In genomic region chr12:112670718-112671393, GRCm38 (mm10) we compare ENCODE assay signal across 8 mouse cellular contexts. TPM values are rescaled to one million over a fixed set of nuclear protein-coding genes. Genes with fewer than 3 reads are reported as not detected.
DNase-seq lines count a peak whose midpoint lies in the region; ATAC-seq and TF ChIP-seq lines count a peak whose summit lies in the region.

No protein-coding gene starts in this region.

- no peak for DNase-seq in forebrain, postnatal 0 days
- peak; percentile 68 to 83 for DNase-seq in heart, postnatal 14 days
- DNase-seq in liver, adult 2 months (ENCODE audit: extremely low read depth, low read depth, low spot score) = peak; percentile 76
- DNase-seq in thymus, postnatal 4 days = no peak
- DNase-seq in right cerebral cortex, postnatal 10 days (ENCODE audit: low spot score in 2 of 2) = no peak
- no peak for DNase-seq in cerebellum, adult 2 months

- H3K4me3 ChIP-seq in forebrain, embryonic 12.5 days (replicated peaks) = no peak overlapping the region
- H3K4me3 ChIP-seq in forebrain, postnatal 0 days (ENCODE audit: low read depth, low read length) = no peak overlapping the region
- peak overlapping the region; percentile 4; the same call in 1 of the 2 replicates for H3K4me3 ChIP-seq in embryonic facial prominence, embryonic 12.5 days
- no peak overlapping the region for H3K4me3 ChIP-seq in liver, adult 2 months (ENCODE audit: insufficient read depth, low read depth, low read length)
- no peak overlapping the region for H3K4me3 ChIP-seq in cerebellum, adult 2 months (replicated peaks; ENCODE audit: insufficient read depth, low read depth, low read length)

- intact Hi-C loops in heart, postnatal 14 days (cut with DNase I) = no loop called here

- 0 out of 2 replicates have a peak overlapping the region, but pooled peaks have one; percentile 85 for H3K4me2 ChIP-seq in forebrain, embryonic 12.5 days
- no peak overlapping the region for H3K4me2 ChIP-seq in forebrain, postnatal 0 days (ENCODE audit: low read depth)
- peak overlapping the region; percentile 24 for H3K4me2 ChIP-seq in embryonic facial prominence, embryonic 12.5 days (replicated peaks)

- TF ChIP-seq CTCF in forebrain, postnatal 0 days (IDR thresholded peaks at IDR 0.05; ENCODE audit: low read depth) = no peak
- no peak for TF ChIP-seq CTCF in liver, adult 2 months (IDR thresholded peaks at IDR 0.05; ENCODE audit: low read depth, low read length)
- no peak for TF ChIP-seq CTCF in cerebellum, adult 2 months (IDR thresholded peaks at IDR 0.05; ENCODE audit: borderline replicate concordance, insufficient read depth, low read depth, low read length)

- H3K4me1 ChIP-seq in forebrain, embryonic 12.5 days = peaks cover 66% of the 10 kb centered on the region
- H3K4me1 ChIP-seq in forebrain, postnatal 0 days (ENCODE audit: insufficient read depth) = peaks cover 24% of the 10 kb centered on the region
- peaks cover 47% of the 10 kb centered on the region for H3K4me1 ChIP-seq in embryonic facial prominence, embryonic 12.5 days
- peaks cover 49% of the 10 kb centered on the region for H3K4me1 ChIP-seq in liver, adult 2 months (ENCODE audit: control insufficient read depth, insufficient read depth, low read length)
- peaks cover 35% of the 10 kb centered on the region for H3K4me1 ChIP-seq in cerebellum, adult 2 months (ENCODE audit: control insufficient read depth, insufficient read depth, low read length)

- peaks cover 58% of the 10 kb centered on the region for H3K79me2 ChIP-seq in liver, adult 2 months (ENCODE audit: control insufficient read depth, insufficient read depth, low read length)

- no peaks in the 10 kb centered on the region for H3K9me3 ChIP-seq in forebrain, embryonic 12.5 days
- H3K9me3 ChIP-seq in forebrain, postnatal 0 days (ENCODE audit: low read length) = no peaks in the 10 kb centered on the region
- H3K9me3 ChIP-seq in embryonic facial prominence, embryonic 12.5 days = no peaks in the 10 kb centered on the region

- TF ChIP-seq POLR2A in liver, adult 2 months (IDR thresholded peaks at IDR 0.05; ENCODE audit: extremely low read depth, insufficient read depth, low read length) = no peak
- TF ChIP-seq POLR2A in cerebellum, adult 2 months (IDR thresholded peaks at IDR 0.05; ENCODE audit: borderline replicate concordance, insufficient read depth, low read length) = no peak

- peaks cover 56% of the 10 kb centered on the region for H3K36me3 ChIP-seq in forebrain, embryonic 12.5 days (replicated peaks)
- peaks cover 34% of the 10 kb centered on the region for H3K36me3 ChIP-seq in forebrain, postnatal 0 days (ENCODE audit: insufficient read depth)
- H3K36me3 ChIP-seq in embryonic facial prominence, embryonic 12.5 days = peaks cover 55% of the 10 kb centered on the region
- H3K36me3 ChIP-seq in liver, adult 2 months (ENCODE audit: control insufficient read depth, insufficient read depth, low read length) = no peaks in the 10 kb centered on the region

- no peak overlapping the region for H3K27ac ChIP-seq in forebrain, embryonic 12.5 days
- H3K27ac ChIP-seq in forebrain, postnatal 0 days (ENCODE audit: low read depth, low read length) = no peak overlapping the region
- H3K27ac ChIP-seq in embryonic facial prominence, embryonic 12.5 days = no peak overlapping the region
- H3K27ac ChIP-seq in liver, adult 2 months (replicated peaks; ENCODE audit: insufficient read depth, low read depth, low read length) = peak overlapping the region; percentile 45; the same call in 1 of the 2 replicates
- H3K27ac ChIP-seq in cerebellum, adult 2 months (ENCODE audit: insufficient read depth, low read length) = no peak overlapping the region

- 59% methylated on average over 9 of the region's 9 CpGs for WGBS in forebrain, embryonic 12.5 days
- 41% methylated on average over 9 of the region's 9 CpGs for WGBS in forebrain, postnatal 0 days
- WGBS in embryonic facial prominence, embryonic 12.5 days = 46% methylated on average over 9 of the region's 9 CpGs
- WGBS in liver, adult 2 months = 12% methylated on average over 9 of the region's 9 CpGs
- WGBS in cerebellum, adult 2 months = 40% methylated on average over 9 of the region's 9 CpGs

- no peaks in the 10 kb centered on the region for H3K27me3 ChIP-seq in forebrain, embryonic 12.5 days
- no peaks in the 10 kb centered on the region for H3K27me3 ChIP-seq in forebrain, postnatal 0 days (ENCODE audit: insufficient read depth, low read length)
- no peaks in the 10 kb centered on the region for H3K27me3 ChIP-seq in embryonic facial prominence, embryonic 12.5 days
- no peaks in the 10 kb centered on the region for H3K27me3 ChIP-seq in liver, adult 2 months (ENCODE audit: control insufficient read depth, insufficient read depth, low read length)
- no peaks in the 10 kb centered on the region for H3K27me3 ChIP-seq in cerebellum, adult 2 months (ENCODE audit: control insufficient read depth, insufficient read depth, low read length)

- H3K9ac ChIP-seq in forebrain, embryonic 12.5 days = no peak overlapping the region
- no peak overlapping the region for H3K9ac ChIP-seq in forebrain, postnatal 0 days
- H3K9ac ChIP-seq in embryonic facial prominence, embryonic 12.5 days = peak overlapping the region; percentile 41
- no peak overlapping the region for H3K9ac ChIP-seq in liver, adult 2 months (ENCODE audit: low read depth, low read length)

- ATAC-seq in forebrain, embryonic 12.5 days (ENCODE audit: low FRiP score) = no peak
- ATAC-seq in forebrain, postnatal 0 days = no peak
- ATAC-seq in embryonic facial prominence, embryonic 12.5 days (ENCODE audit: insufficient number of reproducible peaks, insufficient read depth, low FRiP score, low TSS enrichment) = no peak

RNA-seq across cellular contexts. Expression of gene Akt1, which starts 3.8 kb away (rescaled TPM):
- 47.0 and 71.6 TPM in 2 replicates for polyA plus RNA-seq in forebrain, embryonic 12.5 days (2016; fragmentation: Nextera tagmentation; extraction: Ambion mirVana)
- total RNA-seq in forebrain, postnatal 0 days (2014; rRNA removed) = 213 and 215 TPM in 2 replicates
- polyA plus RNA-seq in forebrain, postnatal 0 days (2015; fragmentation: Nextera tagmentation; extraction: Ambion mirVana) = 117 TPM in 2 replicates
- 98.8 and 153 TPM in 2 replicates for polyA plus RNA-seq in embryonic facial prominence, embryonic 12.5 days (2016; fragmentation: Nextera tagmentation; extraction: Ambion mirVana)
- 100 to 1,000 TPM; 217 to 237 TPM for total RNA-seq in heart, postnatal 14 days (2021)
- 30.5 and 31.8 TPM in 2 replicates for total RNA-seq in liver, adult 2 months (2014; rRNA removed)
- polyA plus RNA-seq in liver, adult 2 months (2012; rRNA removed) = 56.7 and 60.5 TPM in 2 replicates
- 163 and 177 TPM in 2 replicates for polyA plus RNA-seq in cerebellum, adult 2 months (2012; rRNA removed)

RNA-seq across cellular contexts. Expression of gene Zbtb42, which starts 7.8 kb away (rescaled TPM):
- polyA plus RNA-seq in forebrain, embryonic 12.5 days (2016; fragmentation: Nextera tagmentation; extraction: Ambion mirVana) = 4.6 and 5.1 TPM in 2 replicates
- 1.0 and 3.5 TPM in 2 replicates for total RNA-seq in forebrain, postnatal 0 days (2014; rRNA removed)
- polyA plus RNA-seq in forebrain, postnatal 0 days (2015; fragmentation: Nextera tagmentation; extraction: Ambion mirVana) = 0.77 and 1.2 TPM in 2 replicates
- polyA plus RNA-seq in embryonic facial prominence, embryonic 12.5 days (2016; fragmentation: Nextera tagmentation; extraction: Ambion mirVana) = 2.1 and 2.5 TPM in 2 replicates
- 1 to 10 TPM; 5.8 to 7.2 TPM for total RNA-seq in heart, postnatal 14 days (2021)
- total RNA-seq in liver, adult 2 months (2014; rRNA removed) = 0.83 and 1.9 TPM in 2 replicates
- polyA plus RNA-seq in liver, adult 2 months (2012; rRNA removed) = 7.9 and 10.1 TPM in 2 replicates
- 1.5 and 1.8 TPM in 2 replicates for polyA plus RNA-seq in cerebellum, adult 2 months (2012; rRNA removed)

RNA-seq across cellular contexts. Expression of gene Siva1, which starts 26.4 kb away (rescaled TPM):
- 151 and 173 TPM in 2 replicates for polyA plus RNA-seq in forebrain, embryonic 12.5 days (2016; fragmentation: Nextera tagmentation; extraction: Ambion mirVana)
- 28.0 and 31.4 TPM in 2 replicates for total RNA-seq in forebrain, postnatal 0 days (2014; rRNA removed)
- polyA plus RNA-seq in forebrain, postnatal 0 days (2015; fragmentation: Nextera tagmentation; extraction: Ambion mirVana) = 50.5 and 61.5 TPM in 2 replicates
- 205 and 218 TPM in 2 replicates for polyA plus RNA-seq in embryonic facial prominence, embryonic 12.5 days (2016; fragmentation: Nextera tagmentation; extraction: Ambion mirVana)
- total RNA-seq in heart, postnatal 14 days (2021) = 10 to 100 TPM; 25.4 to 30.9 TPM
- 11.5 and 15.4 TPM in 2 replicates for total RNA-seq in liver, adult 2 months (2014; rRNA removed)
- 12.8 and 14.9 TPM in 2 replicates for polyA plus RNA-seq in liver, adult 2 months (2012; rRNA removed)
- 33.6 and 34.6 TPM in 2 replicates for polyA plus RNA-seq in cerebellum, adult 2 months (2012; rRNA removed)

RNA-seq across cellular contexts. Expression of gene Cep170b, which starts 49.4 kb away (rescaled TPM):
- 14.4 and 16.3 TPM in 2 replicates for polyA plus RNA-seq in forebrain, embryonic 12.5 days (2016; fragmentation: Nextera tagmentation; extraction: Ambion mirVana)
- 67.0 and 86.7 TPM in 2 replicates for total RNA-seq in forebrain, postnatal 0 days (2014; rRNA removed)
- polyA plus RNA-seq in forebrain, postnatal 0 days (2015; fragmentation: Nextera tagmentation; extraction: Ambion mirVana) = 22.4 and 31.6 TPM in 2 replicates
- polyA plus RNA-seq in embryonic facial prominence, embryonic 12.5 days (2016; fragmentation: Nextera tagmentation; extraction: Ambion mirVana) = 17.0 and 19.2 TPM in 2 replicates
- total RNA-seq in heart, postnatal 14 days (2021) = 1 to 10 TPM; 8.6 to 9.9 TPM
- 7.9 and 9.5 TPM in 2 replicates for total RNA-seq in liver, adult 2 months (2014; rRNA removed)
- 26.2 and 29.7 TPM in 2 replicates for polyA plus RNA-seq in liver, adult 2 months (2012; rRNA removed)
- 102 and 107 TPM in 2 replicates for polyA plus RNA-seq in cerebellum, adult 2 months (2012; rRNA removed)

RNA-seq across cellular contexts. Expression of gene Adssl1, which starts 51.0 kb away (rescaled TPM):
- 2.0 and 2.8 TPM in 2 replicates for polyA plus RNA-seq in forebrain, embryonic 12.5 days (2016; fragmentation: Nextera tagmentation; extraction: Ambion mirVana)
- 1.8 and 2.2 TPM in 2 replicates for total RNA-seq in forebrain, postnatal 0 days (2014; rRNA removed)
- 3.4 and 4.7 TPM in 2 replicates for polyA plus RNA-seq in forebrain, postnatal 0 days (2015; fragmentation: Nextera tagmentation; extraction: Ambion mirVana)
- 5.0 and 6.6 TPM in 2 replicates for polyA plus RNA-seq in embryonic facial prominence, embryonic 12.5 days (2016; fragmentation: Nextera tagmentation; extraction: Ambion mirVana)
- 100 to 1,000 TPM; 119 to 129 TPM for total RNA-seq in heart, postnatal 14 days (2021)
- 20.5 and 21.7 TPM in 2 replicates for total RNA-seq in liver, adult 2 months (2014; rRNA removed)
- polyA plus RNA-seq in liver, adult 2 months (2012; rRNA removed) = 26.1 and 26.7 TPM in 2 replicates
- polyA plus RNA-seq in cerebellum, adult 2 months (2012; rRNA removed) = 69.3 and 72.0 TPM in 2 replicates

Comparison
In these comparisons a context has a peak if more than half of its experiments do, and no peak if none do; other contexts are left out.
1. DNase-seq: peak in heart, postnatal 14 days (2 of 2) and liver, adult 2 months (single experiment); none in forebrain, postnatal 0 days (single experiment), thymus, postnatal 4 days (single experiment), right cerebral cortex, postnatal 10 days (0 of 2) and cerebellum, adult 2 months (0 of 2).